Mouse (Mus musculus) bone marrow, adult 2 months (tissue): ENCODE measurements around the gene Krt17. TPM values are rescaled to one million over a fixed set of nuclear protein-coding genes. Genes with fewer than 3 reads are reported as not detected.

Experiments used
- H3K27ac ChIP-seq: fragments of 200-500 bp; 2 replicates; pipeline ENCODE4 v1.5.1; 2012; ENCODE audit warnings: low read depth, mild to moderate bottlenecking, control low read depth, inconsistent platforms, low read length; ENCODE audit not compliant: control insufficient read depth, poor library complexity, insufficient read depth
- H3K4me1 ChIP-seq: fragments of 200-500 bp; 2 replicates; pipeline ENCODE4 v1.6.1; 2011; ENCODE audit warnings: low read length; ENCODE audit not compliant: control insufficient read depth, insufficient read depth
- H3K4me3 ChIP-seq: fragments of 200-500 bp; replicated peaks from 2 replicates; pipeline ENCODE3; 2011; ENCODE audit warnings: mild to moderate bottlenecking, low read depth, low read length, control low read depth; ENCODE audit not compliant: control insufficient read depth
- CTCF ChIP-seq: fragments of 200-500 bp; IDR thresholded peaks from 2 replicates; pipeline ENCODE4 v1.5.1; 2011; ENCODE audit warnings: low read length, control low read depth; ENCODE audit not compliant: control insufficient read depth, insufficient read depth
- POLR2A ChIP-seq: fragments of 200-500 bp; IDR thresholded peaks from 2 replicates; pipeline ENCODE4 v1.6.1; 2011; ENCODE audit warnings: low read depth, mild to moderate bottlenecking, control low read depth, low read length, borderline replicate concordance; ENCODE audit not compliant: control insufficient read depth
- WGBS: fragments of 180-500 bp; shearing (Covaris S2); methylation state at CpG from one replicate; pipeline ENCODE4 v1.1.7; 2018; 5-methylcytosine and 5-hydroxymethylcytosine counted together
- polyA plus RNA-seq: library from polyadenylated mRNA; stranded (reverse); fragments of >200 nt; gene quantifications from 2 replicates; pipeline ENCODE4 v1.2.4, GENCODE M21; 2011; ENCODE audit warnings: low replicate concordance; ENCODE audit not compliant: missing spikeins, insufficient read depth, insufficient read length

Krt17 gene
- polyA plus RNA-seq, 1 experiment, result 2.1 TPM

DNA sequence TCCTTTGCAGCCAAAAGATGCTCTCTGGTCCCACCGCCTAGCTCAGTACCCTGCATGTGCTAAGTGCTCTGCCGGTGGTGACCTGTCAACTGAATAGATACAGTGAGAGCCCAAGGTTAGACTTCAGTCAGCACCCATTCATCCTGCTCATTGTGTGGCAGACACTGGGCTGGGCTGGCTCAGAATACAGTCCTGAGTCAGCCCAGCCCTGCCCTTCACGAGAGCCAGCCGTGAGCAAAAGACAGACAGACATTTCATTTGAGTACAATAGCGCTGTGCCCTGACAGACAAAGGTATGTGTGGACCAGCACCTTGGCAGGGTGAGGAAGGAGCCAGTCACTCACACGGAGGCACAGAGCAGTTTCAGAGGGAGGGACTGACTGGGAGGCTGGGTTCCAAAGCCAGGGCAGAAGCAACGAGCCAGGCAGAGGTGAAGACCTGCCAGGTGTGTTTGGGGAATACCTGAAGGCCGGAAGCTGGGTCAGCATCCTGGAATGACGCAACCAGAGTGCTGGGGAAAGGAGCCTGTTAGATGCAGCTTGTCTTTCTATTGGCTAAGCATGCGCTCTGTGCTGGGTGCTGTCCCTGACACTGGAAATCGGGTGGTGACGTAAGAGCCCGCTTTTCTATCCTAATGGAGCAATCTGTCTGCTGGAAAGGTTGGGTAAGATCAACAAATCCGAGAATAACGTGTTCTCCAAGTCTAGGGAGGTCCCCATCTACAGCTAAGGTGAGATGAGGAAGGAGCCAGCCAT, 17.1 kb upstream of the Krt17 start:
- WGBS, result 57% methylated on average over 15 of the region's 15 CpGs
- Histone ChIP-seq H3K4me1 (no peaks in the 10 kb centered on the region), H3K27ac (no peak overlapping the region), H3K4me3 (no peak overlapping the region)
- TF ChIP-seq POLR2A (no peak), CTCF (no peak)

GRCm38 (mm10) chr11:100275466-100275865, 14.6 kb upstream of the Krt17 start:
- 58% methylated on average over 5 of the region's 5 CpGs for WGBS
- no peak overlapping the region for H3K4me3 ChIP-seq
- TF ChIP-seq CTCF (no peak), POLR2A (no peak)
- H3K27ac ChIP-seq, result no peak overlapping the region
- H3K4me1 ChIP-seq, result no peaks in the 10 kb centered on the region

DNA sequence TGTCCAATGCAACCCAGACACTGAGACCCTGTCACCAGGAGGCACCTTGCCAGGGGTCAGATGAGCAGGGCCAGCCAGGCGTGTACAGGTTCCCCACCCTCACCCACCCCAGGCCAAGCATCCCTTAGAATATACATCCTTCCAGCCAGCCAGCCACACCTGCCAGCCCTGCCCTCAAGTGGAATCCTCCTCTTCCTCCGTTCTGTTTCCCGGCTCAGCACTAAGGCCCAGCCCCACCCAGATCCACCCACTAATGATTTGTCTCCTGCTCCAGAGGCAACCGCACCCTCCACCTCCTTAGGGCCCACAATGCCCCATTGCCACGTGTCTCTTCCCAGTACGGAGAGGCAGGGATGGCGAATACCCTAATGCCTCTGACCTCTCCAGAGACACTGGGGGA, 13.9 kb upstream of the Krt17 start:
- H3K4me3 ChIP-seq, result no peak overlapping the region
- H3K27ac ChIP-seq, result no peak overlapping the region
- WGBS, result 73% methylated on average over 7 of the region's 7 CpGs
- no peaks in the 10 kb centered on the region for H3K4me1 ChIP-seq
- no peak for TF ChIP-seq POLR2A
- no peak for TF ChIP-seq CTCF

DNA sequence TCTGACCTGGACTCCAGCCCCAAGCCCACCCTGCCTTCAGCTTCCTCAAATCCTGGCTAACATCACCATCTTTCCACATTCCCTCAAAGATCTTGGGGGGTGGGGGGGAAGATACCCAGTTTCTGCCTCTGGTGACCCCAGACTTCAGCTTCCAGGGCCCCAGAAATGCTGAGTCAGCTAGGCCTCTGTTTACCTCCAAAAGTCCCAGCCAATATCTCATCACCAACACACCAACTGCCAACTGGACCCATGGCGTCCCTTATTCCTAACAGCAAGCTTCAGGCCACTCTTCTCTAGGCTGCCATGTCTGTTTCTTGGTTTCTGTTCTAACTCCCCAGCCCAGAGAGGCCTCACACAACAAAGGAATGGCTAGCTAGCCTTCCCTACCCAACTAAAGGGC, 11.0 kb upstream of the Krt17 start:
- no peaks in the 10 kb centered on the region for H3K4me1 ChIP-seq
- 59% methylated on average over 1 of the region's 1 CpGs for WGBS
- H3K4me3 ChIP-seq, result no peak overlapping the region
- TF ChIP-seq POLR2A, result no peak
- no peak for TF ChIP-seq CTCF
- H3K27ac ChIP-seq, result no peak overlapping the region

- H3K4me1 ChIP-seq, result no peaks in the 10 kb centered on the region
- no peak for TF ChIP-seq POLR2A
- TF ChIP-seq CTCF, result no peak
- WGBS, result 72% methylated on average over 7 of the region's 7 CpGs
- no peak within 1 kb of the TSS for H3K4me3 ChIP-seq
- no peak within 1 kb of the TSS for H3K27ac ChIP-seq
Measured at GRCm38 (mm10) chr11:100269821-100270332, 9.0 kb upstream of the Krt17 start, which contains the start of gene Krt42. Krt42 (minus strand) TSS chr11:100269871.

- Histone ChIP-seq H3K27ac (no peak overlapping the region), H3K4me3 (no peak overlapping the region), H3K4me1 (no peaks in the 10 kb centered on the region)
- TF ChIP-seq CTCF, result no peak
- 28% methylated on average over 13 of the region's 13 CpGs for WGBS
Measured at GRCm38 (mm10) chr11:100262058-100262980, 1.5 kb upstream of the Krt17 start.

DNA sequence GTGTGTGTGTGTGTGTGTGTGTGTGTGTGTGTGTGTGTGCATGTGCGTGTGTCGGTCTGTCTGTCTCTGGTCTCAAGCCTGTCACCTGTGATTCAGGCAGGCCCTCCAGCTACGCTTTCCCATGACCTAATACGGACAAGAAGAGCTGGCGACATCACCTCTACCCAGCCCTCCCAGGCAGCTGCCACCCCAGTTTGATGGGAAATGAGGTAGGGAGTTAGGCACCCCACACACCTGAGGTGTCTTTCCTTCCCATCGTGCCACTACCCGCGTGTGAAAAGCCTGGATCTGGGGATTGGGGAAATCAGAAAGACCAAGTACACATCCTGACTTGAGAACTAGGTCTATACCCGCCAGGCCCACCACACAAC, 391 bp upstream of the Krt17 start:
- no peak overlapping the region for H3K27ac ChIP-seq
- H3K4me1 ChIP-seq, result no peaks in the 10 kb centered on the region
- TF ChIP-seq CTCF (no peak), POLR2A (no peak)
- 79% methylated on average over 9 of the region's 9 CpGs for WGBS
- H3K4me3 ChIP-seq, result no peak overlapping the region

- 81% methylated on average over 9 of the region's 9 CpGs for WGBS
- Histone ChIP-seq H3K4me3 (no peak overlapping the region), H3K4me1 (no peaks in the 10 kb centered on the region), H3K27ac (no peak overlapping the region)
- TF ChIP-seq POLR2A (no peak), CTCF (no peak)
Measured at GRCm38 (mm10) chr11:100259079-100259478, 1.8 kb downstream of the Krt17 start.
